In the genomic region with DNA sequence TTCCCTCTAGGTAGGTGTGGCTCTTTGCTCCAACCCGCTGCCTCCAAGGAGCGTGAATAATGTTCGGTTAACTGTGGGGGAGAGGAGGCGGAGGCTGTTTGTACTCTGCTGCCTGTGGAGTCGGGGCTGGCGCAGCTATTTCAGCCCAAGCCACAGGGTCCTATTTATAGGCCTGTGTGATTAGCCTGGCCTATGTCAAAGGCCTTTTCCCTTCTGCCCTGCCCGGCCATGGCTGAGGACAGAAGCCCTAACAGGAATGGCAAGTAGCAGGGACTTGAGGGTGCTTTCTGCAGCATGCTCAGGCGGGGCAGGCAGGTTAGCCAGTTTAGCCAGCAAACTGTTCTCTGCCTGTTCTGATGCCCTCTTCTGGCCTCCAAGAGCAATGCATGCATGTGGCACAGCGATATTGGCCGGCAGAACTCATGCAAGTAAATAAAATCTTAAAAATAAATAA, we compare ENCODE assay signal across 8 mouse cellular contexts. TPM values are rescaled to one million over a fixed set of nuclear protein-coding genes. Genes with fewer than 3 reads are reported as not detected.
DNase-seq lines count a peak whose midpoint lies in the region; ATAC-seq lines count a peak whose summit lies in the region.

No protein-coding gene starts in this region.

- H3K36me3 ChIP-seq in limb, embryonic 10.5 days: no peaks in the 10 kb centered on the region
- no peaks in the 10 kb centered on the region for H3K36me3 ChIP-seq in midbrain, embryonic 12.5 days
- H3K36me3 ChIP-seq in stomach, embryonic 14.5 days (ENCODE audit: control insufficient read depth, insufficient read depth, low read length): no peaks in the 10 kb centered on the region

- peak overlapping the region; percentile 32 for H3K4me2 ChIP-seq in midbrain, embryonic 12.5 days (replicated peaks)
- H3K4me2 ChIP-seq in stomach, embryonic 14.5 days (replicated peaks; ENCODE audit: low read depth, low read length): no peak overlapping the region

- no peak overlapping the region for H3K27ac ChIP-seq in limb, embryonic 10.5 days
- no peak overlapping the region for H3K27ac ChIP-seq in midbrain, embryonic 12.5 days (replicated peaks)
- H3K27ac ChIP-seq in stomach, embryonic 14.5 days (ENCODE audit: low read length): peak overlapping the region; percentile 56; the same call in 1 of the 2 replicates

- DNase-seq in ovary, postnatal 36 days (ENCODE audit: low spot score): peak; percentile 63
- no peak for DNase-seq in ovary, postnatal 14 days (ENCODE audit: low spot score)
- DNase-seq in cerebellum, adult 9-11 months: peak; percentile 43
- peak; percentile 39 for DNase-seq in frontal cortex, postnatal 25 days (ENCODE audit: low spot score in 2 of 2)
- DNase-seq in induced T-regulatory cell, adult 2 months (ENCODE audit: low read depth): peak; percentile 69
- peak; percentile 69 for DNase-seq in limb, embryonic 10.5 days (ENCODE audit: low spot score)

- 22% methylated on average over 10 of the region's 10 CpGs for WGBS in limb, embryonic 10.5 days
- 13% methylated on average over 10 of the region's 10 CpGs for WGBS in midbrain, embryonic 12.5 days
- 16% methylated on average over 10 of the region's 10 CpGs for WGBS in stomach, embryonic 14.5 days

- peak; percentile 58 for ATAC-seq in midbrain, embryonic 12.5 days (ENCODE audit: low FRiP score, low read depth)
- 0 out of 2 replicates have a peak, but pooled peaks have one; percentile 4 for ATAC-seq in stomach, embryonic 14.5 days (ENCODE audit: insufficient number of reproducible peaks, insufficient read depth, low FRiP score, low read depth)

- 0 out of 2 replicates have a peak, but pooled peaks cover 14% of the 10 kb centered on the region for H3K27me3 ChIP-seq in limb, embryonic 10.5 days (ENCODE audit: low read depth, poor library complexity, severe bottlenecking)
- 0 out of 2 replicates have a peak, but pooled peaks cover 3% of the 10 kb centered on the region for H3K27me3 ChIP-seq in midbrain, embryonic 12.5 days
- H3K27me3 ChIP-seq in stomach, embryonic 14.5 days (ENCODE audit: control insufficient read depth, insufficient read depth, low read length): no peaks in the 10 kb centered on the region

- no peaks in the 10 kb centered on the region for H3K9me3 ChIP-seq in limb, embryonic 10.5 days (replicated peaks)
- no peaks in the 10 kb centered on the region for H3K9me3 ChIP-seq in midbrain, embryonic 12.5 days
- H3K9me3 ChIP-seq in stomach, embryonic 14.5 days (ENCODE audit: control insufficient read depth, low read depth, low read length): no peaks in the 10 kb centered on the region

- no peak overlapping the region for H3K9ac ChIP-seq in midbrain, embryonic 12.5 days (replicated peaks)
- no peak overlapping the region for H3K9ac ChIP-seq in stomach, embryonic 14.5 days (replicated peaks; ENCODE audit: low read depth, low read length)

- no peak overlapping the region for H3K4me3 ChIP-seq in limb, embryonic 10.5 days
- H3K4me3 ChIP-seq in midbrain, embryonic 12.5 days: no peak overlapping the region
- H3K4me3 ChIP-seq in stomach, embryonic 14.5 days (ENCODE audit: low read depth, low read length): no peak overlapping the region

- H3K4me1 ChIP-seq in limb, embryonic 10.5 days: peaks cover 48% of the 10 kb centered on the region
- H3K4me1 ChIP-seq in midbrain, embryonic 12.5 days: peaks cover 10% of the 10 kb centered on the region; the same call in 1 of the 2 replicates
- peaks cover 49% of the 10 kb centered on the region for H3K4me1 ChIP-seq in stomach, embryonic 14.5 days (ENCODE audit: control insufficient read depth, insufficient read depth, low read length)

RNA-seq across cellular contexts. Expression of gene Gsn, which starts 14.4 kb away (rescaled TPM):
- polyA plus RNA-seq in limb, embryonic 10.5 days (2016; fragmentation: Nextera tagmentation; extraction: Ambion mirVana): 9.5 and 19.7 TPM in 2 replicates
- 36.7 and 48.9 TPM in 2 replicates for polyA plus RNA-seq in midbrain, embryonic 12.5 days (2016; fragmentation: Nextera tagmentation; extraction: Ambion mirVana)
- polyA plus RNA-seq in stomach, embryonic 14.5 days (2014; fragmentation: Nextera tagmentation; extraction: Ambion mirVana): 204 and 219 TPM in 2 replicates
